Mouse (Mus musculus) C2C12 (cell line): ENCODE data around the gene Btaf1. TPM values are rescaled to one million over a fixed set of nuclear protein-coding genes. Genes with fewer than 3 reads are reported as not detected.

Experiments used
- H3K27me3 ChIP-seq: one replicate; pipeline ENCODE4 v1.6.1; 2011; ENCODE audit not compliant: control insufficient read depth, insufficient read depth, insufficient read length
- H3K36me3 ChIP-seq: one replicate; pipeline ENCODE4 v1.6.1; 2011; ENCODE audit not compliant: control insufficient read depth, insufficient read depth
- H3K4me3 ChIP-seq: one replicate; pipeline ENCODE4 v1.5.1; 2011; ENCODE audit warnings: mild to moderate bottlenecking, control low read depth; ENCODE audit not compliant: poor library complexity, insufficient read depth, severe bottlenecking
- H3K79me2 ChIP-seq: one replicate; pipeline ENCODE4 v1.6.1; 2011; ENCODE audit not compliant: control insufficient read depth, insufficient read depth
- H3K79me3 ChIP-seq: one replicate; pipeline ENCODE4 v1.6.1; 2011; ENCODE audit warnings: low read depth, control low read depth
- H3ac ChIP-seq: one replicate; pipeline ENCODE3; 2011; ENCODE audit warnings: low read depth; ENCODE audit not compliant: control insufficient read depth, insufficient read length
- CEBPB ChIP-seq: IDR thresholded peaks from one replicate; pipeline ENCODE4 v1.6.1; 2011; ENCODE audit warnings: low read depth, mild to moderate bottlenecking, control low read depth, moderate library complexity
- CTCF ChIP-seq: IDR thresholded peaks from one replicate; pipeline ENCODE4 v1.5.1; 2011; ENCODE audit not compliant: control insufficient read depth, insufficient read depth, insufficient read length
- FOSL1 ChIP-seq: IDR thresholded peaks from one replicate; pipeline ENCODE4 v1.8.0; 2011; ENCODE audit warnings: mild to moderate bottlenecking, low read length; ENCODE audit not compliant: poor library complexity, insufficient read depth, severe bottlenecking
- MAX ChIP-seq: IDR thresholded peaks from one replicate; pipeline ENCODE4 v1.6.1; 2011; ENCODE audit warnings: mild to moderate bottlenecking, control low read depth
- MYOD1 ChIP-seq: IDR thresholded peaks from one replicate; pipeline ENCODE4 v1.6.1; 2011; ENCODE audit warnings: low read depth; ENCODE audit not compliant: control insufficient read depth, insufficient read length
- MYOG ChIP-seq: IDR thresholded peaks from one replicate; pipeline ENCODE4 v1.6.1; 2011; ENCODE audit not compliant: control insufficient read depth, insufficient read length; ENCODE audit errors: extremely low read depth
- USF1 ChIP-seq: IDR thresholded peaks from one replicate; pipeline ENCODE4 v1.6.1; 2011; ENCODE audit warnings: low read depth, mild to moderate bottlenecking, control low read depth, moderate library complexity
- polyA plus RNA-seq: library from polyadenylated mRNA; unstranded; fragments of >200 nt; fragmentation: generic; extraction: Trizol; gene quantifications from one replicate; pipeline ENCODE4 v1.2.1, GENCODE M21; 2012; ENCODE audit warnings: missing spikeins

Btaf1 gene
- polyA plus RNA-seq, 1 experiment: 5.3 TPM

- Histone ChIP-seq H3K4me3 (no peak overlapping the region), H3K36me3 (no peaks in the 10 kb centered on the region), H3K27me3 (no peaks in the 10 kb centered on the region), H3K79me3 (no peaks in the 10 kb centered on the region), H3ac (no peak overlapping the region), H3K79me2 (no peaks in the 10 kb centered on the region)
- TF ChIP-seq MAX: no peak
- no peak for TF ChIP-seq FOSL1
Observed at GRCm38 (mm10) chr19:37050643-37051345, 124.9 kb downstream of the Btaf1 start.

DNA sequence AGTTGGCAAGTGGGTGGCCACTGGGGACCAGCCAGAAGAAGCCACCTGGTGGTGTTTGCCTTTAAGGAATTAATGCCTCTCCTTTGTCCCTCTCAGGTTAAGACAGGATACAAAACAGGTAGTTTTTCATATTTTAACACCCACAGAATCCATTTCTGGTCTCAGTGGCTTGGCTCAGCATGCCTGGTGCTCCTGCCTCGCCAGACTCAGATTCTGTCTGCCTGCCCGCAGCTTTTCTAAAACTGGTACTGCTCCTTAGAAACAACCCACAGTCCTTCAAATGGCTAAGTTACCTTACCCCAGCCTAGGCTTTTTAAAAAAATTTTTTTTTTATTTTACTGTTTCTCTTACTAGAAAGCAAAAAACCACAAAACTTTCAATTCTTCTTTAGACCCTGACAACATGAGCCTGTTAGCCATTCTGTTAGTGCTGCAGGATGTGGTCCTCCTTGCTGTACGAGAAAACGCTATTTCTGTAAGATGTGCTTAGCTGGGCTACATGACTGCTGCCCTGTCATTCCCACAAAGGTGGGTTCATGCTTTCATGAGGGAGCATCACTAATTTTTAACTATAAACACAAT is 130.2 kb downstream of the Btaf1 start:
- no peak overlapping the region for H3K4me3 ChIP-seq
- H3K36me3 ChIP-seq: no peaks in the 10 kb centered on the region
- H3K27me3 ChIP-seq: no peaks in the 10 kb centered on the region
- no peak for TF ChIP-seq USF1
- TF ChIP-seq MYOD1: no peak
- no peak for TF ChIP-seq MYOG
- no peak for TF ChIP-seq FOSL1
- no peak for TF ChIP-seq MAX
- no peak for TF ChIP-seq CEBPB
- TF ChIP-seq CTCF: no peak
- H3K79me2 ChIP-seq: no peaks in the 10 kb centered on the region
- no peak overlapping the region for H3ac ChIP-seq
- H3K79me3 ChIP-seq: no peaks in the 10 kb centered on the region

GRCm38 (mm10) chr19:37057161-37057905 is 131.5 kb downstream of the Btaf1 start:
- H3K79me2 ChIP-seq: no peaks in the 10 kb centered on the region
- TF ChIP-seq CEBPB (no peak), MYOD1 (no peak), MAX (no peak), USF1 (no peak), CTCF (no peak), FOSL1 (no peak), MYOG (no peak)
- H3ac ChIP-seq: no peak overlapping the region
- H3K27me3 ChIP-seq: no peaks in the 10 kb centered on the region
- no peaks in the 10 kb centered on the region for H3K36me3 ChIP-seq
- no peak overlapping the region for H3K4me3 ChIP-seq
- H3K79me3 ChIP-seq: no peaks in the 10 kb centered on the region

DNA sequence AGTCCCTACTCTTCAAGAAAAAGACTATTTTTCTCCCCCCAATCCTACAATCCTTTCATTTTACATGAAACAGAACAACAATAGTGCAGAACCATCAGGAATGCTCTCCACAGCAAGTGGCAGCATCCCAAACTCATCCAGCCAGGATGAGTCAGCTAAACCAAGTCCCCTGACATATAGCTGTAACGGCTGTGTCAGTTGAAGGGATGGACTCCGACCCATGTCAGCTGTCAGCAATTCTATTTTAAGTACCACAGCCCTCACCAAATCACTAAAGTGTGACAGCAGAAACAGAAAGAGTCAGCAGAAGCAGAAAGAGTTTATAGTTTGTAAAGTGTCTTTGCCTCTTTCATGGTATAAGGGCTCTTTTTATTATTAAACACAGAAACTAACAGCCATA is 133.7 kb downstream of the Btaf1 start:
- peak; percentile 39 for TF ChIP-seq MAX
- TF ChIP-seq CTCF: no peak
- no peak for TF ChIP-seq FOSL1
- TF ChIP-seq MYOD1: peak; percentile 26
- no peak for TF ChIP-seq USF1
- no peak for TF ChIP-seq CEBPB
- no peak for TF ChIP-seq MYOG
- H3K79me3 ChIP-seq: no peaks in the 10 kb centered on the region
- H3ac ChIP-seq: no peak overlapping the region
- no peaks in the 10 kb centered on the region for H3K79me2 ChIP-seq
- no peaks in the 10 kb centered on the region for H3K27me3 ChIP-seq
- no peaks in the 10 kb centered on the region for H3K36me3 ChIP-seq
- H3K4me3 ChIP-seq: no peak overlapping the region

DNA sequence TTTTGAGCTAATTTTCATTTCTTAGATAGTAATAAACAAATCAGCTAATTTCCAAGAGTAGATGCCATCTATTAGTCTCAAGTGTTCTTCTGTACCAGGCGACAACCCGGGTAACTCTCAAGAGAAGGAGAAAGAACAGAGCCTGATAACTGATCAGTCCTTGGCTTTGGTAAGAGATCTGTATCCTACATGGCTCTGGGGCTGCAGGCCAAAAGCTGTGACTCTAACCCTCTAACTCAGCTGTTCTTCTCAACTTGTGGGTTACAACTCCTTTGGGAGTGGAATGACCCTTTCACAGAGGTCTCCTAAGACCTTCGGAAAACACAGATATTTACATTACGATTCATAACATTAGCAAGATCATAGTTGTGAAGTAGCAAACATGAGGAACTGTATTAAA is 134.2 kb downstream of the Btaf1 start:
- H3ac ChIP-seq: no peak overlapping the region
- H3K4me3 ChIP-seq: no peak overlapping the region
- no peaks in the 10 kb centered on the region for H3K79me2 ChIP-seq
- H3K27me3 ChIP-seq: no peaks in the 10 kb centered on the region
- no peaks in the 10 kb centered on the region for H3K79me3 ChIP-seq
- TF ChIP-seq CEBPB (no peak), MYOG (no peak), FOSL1 (no peak), MYOD1 (no peak), USF1 (no peak), CTCF (no peak), MAX (no peak)
- no peaks in the 10 kb centered on the region for H3K36me3 ChIP-seq

Other genes with a start within 250 kb of the Btaf1 start
- gene Ppp1r3c, start 189.4 kb upstream of the Btaf1 start, polyA plus RNA-seq: not detected
- 24.1 TPM for gene Tnks2, start 91.8 kb upstream of the Btaf1 start, polyA plus RNA-seq
- gene Fgfbp3, start 6.5 kb upstream of the Btaf1 start, polyA plus RNA-seq: 0.94 TPM